Mouse (Mus musculus) embryo, embryonic 11.5 days (tissue): ENCODE data around the gene Ccdc92.
A peak's percentile ranks its signal among the peaks of the same experiment; 100 is the strongest.

Experiments used
- DNase-seq: peaks from one replicate; pipeline ENCODE4 v3.0.0-alpha.2; 2012; ENCODE audit warnings: low read depth, low spot score

Gene Ccdc92

DNA sequence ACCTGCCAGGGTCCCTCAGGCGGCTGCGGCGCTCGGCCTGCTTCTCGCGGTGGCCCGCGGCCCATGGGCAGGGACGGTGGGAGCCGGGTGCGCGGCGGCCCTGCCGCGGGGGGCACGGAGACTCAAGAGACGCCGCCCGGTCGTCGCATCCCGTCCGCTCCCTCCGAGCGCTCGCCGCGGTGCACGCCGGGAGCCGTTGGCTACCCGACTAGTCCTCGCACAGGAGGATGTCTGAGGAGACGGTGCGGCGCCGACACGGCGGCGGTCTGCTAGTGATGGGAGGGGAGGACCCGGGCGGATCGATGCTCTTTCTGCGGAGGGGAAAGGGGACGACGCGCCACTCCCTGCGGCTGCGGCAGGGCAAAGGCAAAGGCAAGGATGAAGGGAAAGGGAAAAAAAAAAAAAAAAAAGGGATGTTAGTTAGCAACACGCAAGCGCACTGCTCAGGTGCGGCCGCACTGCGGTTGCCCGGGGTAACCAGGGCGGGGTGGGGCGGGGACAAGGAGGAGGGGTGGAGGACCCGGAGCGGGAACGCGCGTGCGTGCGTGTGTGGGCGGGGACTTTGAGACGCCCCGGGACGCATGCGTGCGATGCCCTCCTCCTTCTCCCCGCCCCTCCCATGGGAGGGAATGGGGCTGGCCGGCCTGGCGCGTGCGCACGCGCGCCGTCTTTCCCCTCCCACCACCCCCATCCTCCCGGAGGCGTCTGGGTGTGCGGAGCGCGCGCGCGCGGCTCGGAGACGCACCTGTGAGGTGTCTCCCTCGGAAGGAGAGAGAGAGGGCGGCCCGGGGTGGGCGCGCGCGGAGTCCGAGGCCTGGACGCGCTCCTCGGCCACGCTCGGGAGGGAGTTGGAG, at the start of gene Ccdc92, which contains the start of gene Zfp664:
TSS of gene Ccdc92 (minus strand) at position 412 of the 854 bp plus-strand sequence.
TSS of gene Zfp664 (plus strand) at position 679 of the 854 bp plus-strand sequence.
- DNase-seq: peak; percentile 99

DNA sequence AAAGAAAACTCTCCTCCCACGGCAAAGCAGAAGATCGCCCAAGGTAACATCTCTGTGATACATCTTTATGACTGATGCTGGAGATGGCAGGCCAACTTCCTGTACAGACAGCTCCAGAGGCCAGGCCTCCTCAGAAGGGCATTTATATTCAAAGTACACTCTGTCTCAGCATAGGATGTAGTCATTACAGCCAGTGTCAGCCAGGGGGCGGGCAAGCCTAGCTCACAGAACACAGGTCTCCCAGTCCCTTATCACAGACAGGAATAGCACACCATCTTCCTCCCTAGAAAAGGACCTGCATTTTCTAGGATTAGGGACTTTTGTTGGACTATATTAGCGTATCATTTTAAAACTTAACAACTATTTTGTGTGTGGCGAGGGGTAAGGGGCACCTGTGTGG, 46.6 kb upstream of the Ccdc92 start:
- peak; percentile 72 for DNase-seq

DNA sequence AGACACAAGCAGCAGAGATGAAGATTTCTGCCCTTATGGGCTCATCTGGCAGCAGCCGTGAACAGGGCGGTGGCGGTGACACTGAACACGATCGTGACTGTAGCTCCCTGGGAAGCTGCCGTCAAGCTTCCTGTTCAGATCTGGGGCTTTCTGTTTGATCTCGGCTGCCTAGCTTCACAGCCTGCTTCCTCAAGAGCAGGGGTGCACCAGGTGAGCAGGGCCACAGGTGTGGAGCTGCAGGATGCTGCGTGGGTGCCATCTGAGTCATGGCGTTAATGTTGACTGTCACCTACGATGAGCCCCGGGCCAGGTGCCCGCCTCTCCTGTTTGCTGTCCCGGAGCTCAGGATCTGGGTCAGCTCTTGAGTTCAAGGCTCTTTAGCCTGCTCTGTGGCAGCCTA, 44.7 kb upstream of the Ccdc92 start:
- no peak for DNase-seq

- no peak for DNase-seq
These were observed 41.6 kb upstream of the Ccdc92 start for GRCm38 (mm10) chr5:124903852-124904251.

DNA sequence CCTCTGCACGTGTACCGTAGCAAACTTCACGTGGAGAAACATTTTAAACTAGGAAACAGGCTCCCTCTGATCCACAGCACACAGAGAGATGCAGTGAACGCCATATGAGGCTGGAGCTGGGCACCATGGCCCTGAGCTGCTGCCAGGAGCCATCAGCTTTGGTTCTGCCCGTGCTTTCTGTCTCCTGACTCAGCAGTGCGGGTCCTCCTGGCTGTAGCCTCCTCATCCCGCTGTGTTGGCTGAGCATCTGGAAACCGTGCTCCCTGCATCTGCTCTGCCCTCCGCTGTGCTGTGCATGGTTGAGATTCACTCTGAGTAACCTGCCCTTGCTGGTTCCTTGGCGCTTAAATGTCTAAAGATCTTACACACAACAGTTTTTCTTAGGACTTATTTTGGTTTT, 40.0 kb upstream of the Ccdc92 start:
- DNase-seq: no peak

GRCm38 (mm10) chr5:124901675-124902074, 39.5 kb upstream of the Ccdc92 start:
- DNase-seq: no peak

- DNase-seq: no peak
These were observed 38.7 kb upstream of the Ccdc92 start for GRCm38 (mm10) chr5:124900738-124901490.

- peak; percentile 69 for DNase-seq
These were observed 37.9 kb upstream of the Ccdc92 start for GRCm38 (mm10) chr5:124899945-124900631.

DNA sequence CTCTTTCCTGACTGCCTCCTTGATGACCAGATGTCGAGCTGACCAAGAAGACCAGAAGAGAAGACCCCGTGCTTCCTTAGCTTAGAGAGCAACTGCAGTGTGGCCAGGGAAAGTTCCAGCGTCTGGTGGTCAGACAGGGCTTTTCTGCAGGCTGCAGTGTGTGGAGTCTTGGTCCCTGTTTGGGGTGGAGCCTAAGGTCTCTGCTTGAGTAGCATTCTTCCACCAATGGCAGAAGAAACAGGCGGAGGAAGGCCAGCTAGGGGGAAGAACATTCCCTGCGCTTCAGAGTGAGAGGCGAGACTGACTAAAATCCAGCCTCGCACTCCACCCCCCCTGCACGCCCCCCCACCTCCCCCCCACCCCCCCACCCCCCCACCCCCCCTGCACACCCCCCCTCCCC, 33.9 kb upstream of the Ccdc92 start:
- DNase-seq: no peak

DNA sequence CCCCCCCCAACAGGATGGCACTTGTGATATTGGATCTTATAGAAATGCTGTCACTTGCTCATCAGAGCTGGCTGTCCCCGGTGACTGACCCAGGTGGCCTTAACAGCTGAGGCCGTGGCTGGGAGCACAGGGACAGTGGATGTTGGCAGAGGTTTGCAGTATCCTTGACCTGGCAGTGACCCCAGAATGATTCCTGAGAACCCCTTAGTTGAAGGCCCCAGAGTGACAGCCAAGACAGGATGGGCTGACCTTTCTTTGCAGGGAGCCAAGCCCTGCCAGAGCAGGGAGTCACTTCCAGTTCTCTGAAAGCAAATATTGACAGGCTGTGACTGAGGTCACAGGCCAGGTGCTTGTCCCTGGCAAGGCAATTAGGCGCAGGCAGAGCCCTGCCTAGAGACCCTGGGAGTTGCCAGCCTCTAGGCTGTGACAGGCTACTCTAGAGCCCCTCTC, 29.7 kb upstream of the Ccdc92 start:
- DNase-seq: no peak

DNA sequence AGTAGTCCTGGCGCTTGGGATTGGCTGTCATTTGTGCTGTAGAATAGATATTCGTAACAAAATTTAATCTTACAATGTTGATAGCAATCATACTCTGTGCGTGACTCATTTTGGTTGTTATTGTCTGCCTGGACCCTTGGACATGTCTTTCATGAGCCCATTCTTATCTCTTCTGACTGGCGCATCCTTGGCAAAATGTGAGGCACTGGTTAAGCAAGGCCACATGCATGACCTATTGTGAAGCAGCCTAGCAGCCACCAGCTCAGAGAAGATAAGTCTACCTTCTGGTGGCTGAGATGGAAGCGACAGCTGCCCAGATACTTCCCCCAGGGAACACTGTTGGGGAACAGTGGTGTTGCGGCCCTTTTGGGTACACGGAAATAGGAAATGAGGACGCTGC, 26.4 kb upstream of the Ccdc92 start:
- DNase-seq: no peak

DNA sequence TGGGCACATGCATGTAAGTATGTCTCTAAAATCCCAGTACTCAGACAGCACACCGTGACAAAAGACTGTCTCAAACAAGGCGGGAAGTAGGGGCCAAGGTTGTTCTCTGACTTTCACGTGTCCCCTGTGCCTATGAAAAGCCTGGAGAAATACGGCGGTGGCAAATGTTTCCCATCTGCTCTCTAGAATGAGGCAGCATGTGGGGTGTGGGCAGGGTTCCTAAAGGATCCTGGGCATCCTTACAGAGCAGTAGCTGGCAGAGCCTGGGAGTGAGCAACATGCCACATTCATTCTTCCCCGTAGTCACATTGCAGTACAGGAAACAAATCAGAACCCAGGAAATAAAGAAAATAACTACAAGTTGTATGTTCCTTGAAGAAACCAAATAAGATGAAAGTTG, 21.7 kb upstream of the Ccdc92 start:
- DNase-seq: no peak

- DNase-seq: no peak
These were observed 17.6 kb upstream of the Ccdc92 start for GRCm38 (mm10) chr5:124879801-124880200.

- DNase-seq: no peak
These were observed 17.0 kb upstream of the Ccdc92 start for GRCm38 (mm10) chr5:124879251-124879650.

DNA sequence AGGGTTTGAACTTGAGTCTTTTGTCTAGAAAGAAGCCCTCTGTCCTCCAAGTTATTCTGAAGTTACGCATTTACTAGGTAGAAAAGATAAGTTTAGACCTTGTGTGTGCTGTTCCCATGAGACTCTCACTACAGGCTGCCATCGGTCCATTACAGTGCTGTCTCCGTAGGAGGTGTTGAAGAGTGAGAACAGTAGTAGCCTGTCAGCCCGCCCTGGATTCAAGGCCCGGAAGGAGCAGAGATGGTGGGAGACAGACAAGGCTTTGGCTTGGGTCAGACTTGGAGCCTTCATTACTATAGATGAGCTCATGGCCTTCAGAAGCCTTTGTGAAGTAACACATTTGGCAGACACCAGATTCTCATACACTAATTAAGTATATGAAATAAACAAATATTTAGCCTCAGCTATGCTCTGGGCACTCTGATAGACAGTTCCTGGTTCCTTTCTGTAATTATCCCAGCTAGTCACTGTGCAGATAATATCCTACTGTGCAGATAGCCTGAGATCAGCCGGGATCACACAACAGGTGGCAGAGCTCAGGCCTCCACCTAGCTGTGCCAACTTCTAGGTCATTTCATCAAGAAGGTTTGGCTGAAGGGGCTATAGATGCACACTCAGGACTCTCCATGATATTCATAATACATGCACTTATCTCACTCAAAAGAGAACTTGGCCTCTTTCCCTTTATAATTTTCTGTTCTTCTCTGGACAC, 11.8 kb upstream of the Ccdc92 start:
- DNase-seq: no peak

GRCm38 (mm10) chr5:124873096-124873495, 10.9 kb upstream of the Ccdc92 start:
- no peak for DNase-seq

GRCm38 (mm10) chr5:124872033-124872432, 9.8 kb upstream of the Ccdc92 start:
- no peak for DNase-seq

- DNase-seq: no peak
These were observed 6.8 kb upstream of the Ccdc92 start for GRCm38 (mm10) chr5:124868981-124869380.

DNA sequence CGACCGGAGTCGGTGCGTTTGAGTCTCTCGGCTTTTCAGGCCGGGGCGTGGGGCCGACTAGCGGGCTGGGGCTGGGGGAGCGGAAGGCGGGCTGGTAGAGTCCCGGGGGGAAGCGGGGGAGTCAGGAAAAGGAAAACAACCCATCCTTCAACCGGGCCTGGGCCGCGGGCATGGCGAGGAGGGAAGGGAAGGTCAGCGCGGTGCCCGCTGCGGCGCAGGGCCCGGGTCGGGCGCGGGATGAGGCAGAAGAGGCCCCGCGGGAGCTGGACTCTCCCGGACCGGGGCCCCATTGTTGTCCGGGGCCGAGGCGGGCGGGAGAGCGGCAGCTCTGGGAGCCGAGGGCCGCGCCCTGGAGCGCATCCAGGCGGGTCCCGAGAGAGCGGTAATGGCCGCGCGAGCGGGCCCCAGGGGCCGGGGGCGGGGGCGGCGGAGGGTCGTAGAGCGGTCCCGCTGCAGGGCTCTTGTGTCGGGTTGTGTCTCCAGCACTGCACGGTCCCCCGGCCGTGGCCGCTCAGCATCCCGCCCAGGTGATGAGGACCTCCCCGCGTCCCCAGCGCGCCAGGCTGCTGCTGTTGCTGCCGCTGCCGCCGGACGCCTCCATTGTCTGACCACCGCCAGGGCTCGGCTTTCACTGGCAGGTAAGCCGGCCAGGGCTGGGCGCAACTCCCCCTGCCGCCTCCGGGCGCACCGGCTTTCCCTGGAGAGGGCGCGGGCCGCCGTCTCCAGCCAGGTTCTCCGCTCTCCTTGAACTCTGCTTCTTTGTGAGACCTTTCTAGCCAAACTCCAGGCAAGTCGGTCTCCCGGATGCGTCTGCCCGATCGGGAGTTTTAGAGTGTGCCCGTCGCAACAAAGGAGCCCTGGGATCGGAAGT, 882 bp upstream of the Ccdc92 start:
- no peak for DNase-seq

DNA sequence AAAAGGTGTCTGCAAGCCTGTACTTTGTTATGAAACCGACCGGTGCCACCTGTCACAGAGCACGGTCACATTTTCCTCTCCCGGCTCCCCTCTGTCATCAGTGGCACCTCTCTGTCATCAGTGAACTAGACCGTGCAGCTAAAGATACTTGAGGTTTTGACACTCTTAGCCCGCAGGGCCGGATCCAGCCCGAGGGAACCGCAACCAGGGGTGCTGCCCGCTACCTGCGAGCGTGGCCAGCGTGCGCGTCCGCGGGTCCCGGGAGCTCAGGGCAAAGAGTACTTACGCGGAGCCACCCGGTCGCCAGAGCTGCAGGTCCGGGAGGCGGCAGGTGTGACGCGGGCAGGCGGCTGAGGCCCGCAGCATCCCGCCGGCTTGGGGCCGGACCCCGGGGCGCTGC, 761 bp downstream of the Ccdc92 start:
- no peak for DNase-seq
